Mouse (Mus musculus) liver, embryonic 14 days (tissue): ENCODE results near the gene Erich4. TPM values are rescaled to one million over a fixed set of nuclear protein-coding genes. Genes with fewer than 3 reads are reported as not detected.

ENCODE experiments used
- polyA plus RNA-seq: library from polyadenylated mRNA; depleted of rRNA; stranded (reverse); fragments of >200 nt; gene quantifications from 2 replicates; pipeline ENCODE4 v1.2.3, GENCODE M21; 2012; rRNA removed

Gene Erich4
- 0.37 and 0.44 TPM in 2 replicates for polyA plus RNA-seq

GRCm38 (mm10) chr7:25615706-25616011 is at the start of gene Erich4:
Gene Erich4, minus strand, starts transcription at chr7:25615892.

GRCm38 (mm10) chr7:25658657-25659472 is 43.2 kb upstream of the Erich4 start, which contains the start of the genes Bckdha and Exosc5:
Gene Bckdha, minus strand, starts transcription at chr7:25658981.
Gene Exosc5, plus strand, starts transcription at chr7:25659164.

GRCm38 (mm10) chr7:25626509-25627430 is 11.1 kb upstream of the Erich4 start, which contains the start of gene B3gnt8:
Gene B3gnt8, plus strand, starts transcription at chr7:25626654.

GRCm38 (mm10) chr7:25618865-25619721 is 3.4 kb upstream of the Erich4 start, which contains the start of gene Dmac2:
Gene Dmac2, plus strand, starts transcription at chr7:25619414.

Other genes starting within 250 kb of the Erich4 start
- gene Cnfn, start 246.2 kb downstream of the Erich4 start, polyA plus RNA-seq, result not detected in 2 replicates
- 1.7 and 2.1 TPM in 2 replicates for gene Lipe, start 217.2 kb downstream of the Erich4 start, polyA plus RNA-seq
- not detected in 2 replicates for gene Cxcl17, start 203.0 kb downstream of the Erich4 start, polyA plus RNA-seq
- 2.7 and 3.0 TPM in 2 replicates for gene Ceacam1, start 138.3 kb downstream of the Erich4 start, polyA plus RNA-seq
- 0.01 TPM in 1 of 2 replicates, not detected in the other for gene Ceacam2, start 76.0 kb downstream of the Erich4 start, polyA plus RNA-seq
- 7.3 and 8.6 TPM in 2 replicates for gene Dmac2, start 3.5 kb upstream of the Erich4 start, polyA plus RNA-seq
- 1.2 and 1.4 TPM in 2 replicates for gene B3gnt8, start 10.8 kb upstream of the Erich4 start, polyA plus RNA-seq
- 17.9 and 19.0 TPM in 2 replicates for gene Bckdha, start 43.1 kb upstream of the Erich4 start, polyA plus RNA-seq
- gene Exosc5, start 43.3 kb upstream of the Erich4 start, polyA plus RNA-seq, result 31.7 and 35.9 TPM in 2 replicates
- gene Tmem91, start 59.3 kb upstream of the Erich4 start, polyA plus RNA-seq, result 0.15 and 0.33 TPM in 2 replicates
- 18.9 and 21.0 TPM in 2 replicates for gene B9d2, start 64.9 kb upstream of the Erich4 start, polyA plus RNA-seq
- 13.6 and 20.5 TPM in 2 replicates for gene Tgfb1, start 71.1 kb upstream of the Erich4 start, polyA plus RNA-seq
- gene Ccdc97, start 103.2 kb upstream of the Erich4 start, polyA plus RNA-seq, result 14.8 and 16.3 TPM in 2 replicates
- 23.4 and 28.7 TPM in 2 replicates for gene Hnrnpul1, start 138.9 kb upstream of the Erich4 start, polyA plus RNA-seq
- 5.3 and 6.2 TPM in 2 replicates for gene Axl, start 172.8 kb upstream of the Erich4 start, polyA plus RNA-seq
- 0.18 and 0.30 TPM in 2 replicates for gene Cyp2s1, start 201.0 kb upstream of the Erich4 start, polyA plus RNA-seq